Mouse (Mus musculus): ENCODE data around the gene Gm5797.
"Not testable (repeated sequence)": the region's sequence is repeated elsewhere in the genome, so short reads cannot be mapped to it uniquely, and the experiment has no call there.

The Gm5797 gene

DNA sequence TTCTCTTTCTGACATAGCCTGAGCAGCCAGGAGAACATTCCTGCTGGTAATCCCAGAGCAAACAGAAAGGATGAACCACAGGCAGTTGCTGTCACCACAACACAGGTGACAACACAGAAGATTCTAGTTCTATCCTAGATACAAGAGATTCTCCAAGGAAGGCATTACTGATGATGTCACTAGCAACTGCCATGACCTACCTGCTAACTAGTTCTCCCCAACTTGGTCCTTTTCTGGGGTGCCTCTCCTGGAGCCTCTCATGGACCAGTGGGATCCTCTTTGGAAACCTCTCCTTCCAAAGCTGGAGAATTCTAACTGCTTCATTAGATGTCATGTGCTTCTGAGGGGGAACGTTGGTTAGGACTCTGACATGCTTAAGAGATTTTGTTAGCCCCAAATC, at the start of gene Gm5797:
Gene Gm5797 (minus strand): TSS at position 101 of the 400 bp plus-strand sequence.
- DNase-seq = not testable (repeated sequence)

GRCm38 (mm10) chr14:7365034-7365433, 32.8 kb upstream of the Gm5797 start, which contains the start of gene Gm8374:
Gene Gm8374 (minus strand): TSS chr14:7365134.
- not testable (repeated sequence) for DNase-seq

- peak in 1 of 2 experiments; percentile 0 for DNase-seq
These were observed 17.1 kb downstream of the Gm5797 start for GRCm38 (mm10) chr14:7315093-7315492.

DNA sequence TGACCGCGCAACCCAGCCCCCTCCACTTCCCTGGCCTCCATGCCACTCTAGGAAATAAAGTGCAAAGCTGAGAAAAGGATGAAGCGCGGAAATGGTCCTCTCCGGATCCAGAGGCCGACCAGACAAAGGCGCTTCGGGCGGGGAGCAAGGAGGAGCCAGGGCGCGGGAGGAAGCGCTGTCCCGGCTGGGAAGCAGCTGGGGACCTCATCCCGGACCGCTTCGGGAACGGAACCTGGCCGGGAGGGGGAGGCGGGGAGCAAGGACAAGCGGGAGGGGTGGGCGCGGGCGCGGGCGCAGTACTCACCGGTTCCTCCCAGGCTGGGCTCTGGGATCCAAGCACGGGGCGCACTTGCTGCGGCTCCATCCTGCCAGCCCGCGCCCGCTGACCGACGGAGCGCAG, 17.5 kb downstream of the Gm5797 start, which contains the start of gene Gm3739:
Gene Gm3739 (minus strand): TSS at position 389 of the 400 bp plus-strand sequence.
- DNase-seq = peak; percentile 0

Measured in kidney, postnatal 36 days (tissue).